14 mouse cellular contexts compared by ENCODE assay signal in genomic region chr11:108620628-108621433, GRCm38 (mm10).
DNase-seq lines count a peak whose midpoint lies in the region; ATAC-seq and TF ChIP-seq lines count a peak whose summit lies in the region.
"Had no signal": no experiment of that assay in that cellular context is flagged by ENCODE, and none has a peak within 500 bp of the region (broad histone marks: within the 10 kb centered on the region; RNA-seq: fewer than 3 reads in every experiment).

No protein-coding gene starts in this region.

- H3K27me3 ChIP-seq in kidney, postnatal 0 days (ENCODE audit: insufficient read depth, low read length), result no peaks in the 10 kb centered on the region
- H3K27me3 ChIP-seq in kidney, embryonic 16.5 days (ENCODE audit: insufficient read depth, low read length), result no peaks in the 10 kb centered on the region
- no peaks in the 10 kb centered on the region for H3K27me3 ChIP-seq in embryonic facial prominence, embryonic 13.5 days
- H3K27me3 ChIP-seq in midbrain, embryonic 16.5 days (ENCODE audit: control insufficient read depth, insufficient read depth, low read depth, low read length), result no peaks in the 10 kb centered on the region
- H3K27me3 ChIP-seq: heart, embryonic 15.5 days had no signal

- no peak overlapping the region for H3K9ac ChIP-seq in kidney, postnatal 0 days (ENCODE audit: low read depth, low read length)
- H3K9ac ChIP-seq in kidney, embryonic 16.5 days (replicated peaks; ENCODE audit: low read length), result no peak overlapping the region
- H3K9ac ChIP-seq in embryonic facial prominence, embryonic 13.5 days, result no peak overlapping the region
- H3K9ac ChIP-seq in midbrain, embryonic 16.5 days (ENCODE audit: low read depth, low read length), result no peak overlapping the region
- H3K9ac ChIP-seq: heart, embryonic 15.5 days had no signal

- ATAC-seq in kidney, postnatal 0 days (replicated peaks; ENCODE audit: low FRiP score, low read depth), result no peak
- no peak for ATAC-seq in kidney, embryonic 16.5 days (ENCODE audit: low FRiP score, low TSS enrichment)
- ATAC-seq in embryonic facial prominence, embryonic 13.5 days (ENCODE audit: insufficient number of reproducible peaks, insufficient read depth, low FRiP score, low TSS enrichment, low read depth), result no peak
- peak; percentile 76; the same call in 1 of the 2 replicates for ATAC-seq in midbrain, embryonic 16.5 days
- ATAC-seq: intestine, postnatal 0 days had no signal

- H3K4me2 ChIP-seq in kidney, postnatal 0 days (ENCODE audit: low read length), result no peak overlapping the region
- no peak overlapping the region for H3K4me2 ChIP-seq in kidney, embryonic 16.5 days (replicated peaks; ENCODE audit: low read depth, low read length)
- peak overlapping the region; percentile 12; the same call in 1 of the 2 replicates for H3K4me2 ChIP-seq in embryonic facial prominence, embryonic 13.5 days
- peak overlapping the region; percentile 21 for H3K4me2 ChIP-seq in midbrain, embryonic 16.5 days (ENCODE audit: low read length)
- H3K4me2 ChIP-seq: heart, embryonic 15.5 days had no signal

- H3K4me1 ChIP-seq in kidney, postnatal 0 days (replicated peaks; ENCODE audit: insufficient read depth, low read length), result no peaks in the 10 kb centered on the region
- no peaks in the 10 kb centered on the region; the same call in 1 of the 2 replicates for H3K4me1 ChIP-seq in kidney, embryonic 16.5 days (ENCODE audit: insufficient read depth, low read length)
- H3K4me1 ChIP-seq in embryonic facial prominence, embryonic 13.5 days, result peaks cover 12% of the 10 kb centered on the region
- peaks cover 17% of the 10 kb centered on the region for H3K4me1 ChIP-seq in midbrain, embryonic 16.5 days (ENCODE audit: control insufficient read depth, insufficient read depth, low read length)

- H3K4me3 ChIP-seq in kidney, postnatal 0 days (replicated peaks; ENCODE audit: low read depth, low read length), result no peak overlapping the region
- H3K4me3 ChIP-seq in kidney, embryonic 16.5 days (ENCODE audit: low read length), result no peak overlapping the region
- no peak overlapping the region for H3K4me3 ChIP-seq in embryonic facial prominence, embryonic 13.5 days
- H3K4me3 ChIP-seq in midbrain, embryonic 16.5 days (ENCODE audit: low read depth, low read length), result no peak overlapping the region
- H3K4me3 ChIP-seq: heart, embryonic 15.5 days had no signal

- DNase-seq in kidney, postnatal 0 days (ENCODE audit: low spot score), result peak; percentile 50
- DNase-seq in forelimb bud, embryonic 11.5 days (ENCODE audit: low read depth, low spot score), result peak; percentile 45
- no peak for DNase-seq in layer of hippocampus, postnatal 36 days
- DNase-seq in B cell, adult 2 months, result no peak
- no peak for DNase-seq in yolk sac, embryonic 10.5 days (ENCODE audit: low spot score)
- DNase-seq: adrenal gland, postnatal 14 days; cerebellum, adult 11-12 months; liver; spleen, adult 18-20 months had no signal

- no peaks in the 10 kb centered on the region for H3K36me3 ChIP-seq in kidney, postnatal 0 days (ENCODE audit: insufficient read depth, low read length)
- H3K36me3 ChIP-seq in kidney, embryonic 16.5 days (ENCODE audit: insufficient read depth, low read length), result no peaks in the 10 kb centered on the region
- no peaks in the 10 kb centered on the region for H3K36me3 ChIP-seq in embryonic facial prominence, embryonic 13.5 days
- H3K36me3 ChIP-seq in midbrain, embryonic 16.5 days (ENCODE audit: control insufficient read depth, insufficient read depth, low read length), result no peaks in the 10 kb centered on the region
- H3K36me3 ChIP-seq: heart, embryonic 15.5 days had no signal

- H3K9me3 ChIP-seq in kidney, postnatal 0 days (replicated peaks; ENCODE audit: low read length), result no peaks in the 10 kb centered on the region
- H3K9me3 ChIP-seq in kidney, embryonic 16.5 days (ENCODE audit: low read length), result no peaks in the 10 kb centered on the region
- H3K9me3 ChIP-seq in embryonic facial prominence, embryonic 13.5 days, result no peaks in the 10 kb centered on the region
- no peaks in the 10 kb centered on the region for H3K9me3 ChIP-seq in midbrain, embryonic 16.5 days (replicated peaks; ENCODE audit: control insufficient read depth, low read length, poor library complexity, severe bottlenecking)
- H3K9me3 ChIP-seq: heart, embryonic 15.5 days had no signal

- 66% methylated on average over 7 of the region's 7 CpGs for WGBS in kidney, postnatal 0 days
- WGBS in kidney, embryonic 16.5 days, result 67% methylated on average over 7 of the region's 7 CpGs
- 35% methylated on average over 7 of the region's 7 CpGs for WGBS in embryonic facial prominence, embryonic 13.5 days
- WGBS in midbrain, embryonic 16.5 days, result 21% methylated on average over 7 of the region's 7 CpGs

- no peak overlapping the region for H3K27ac ChIP-seq in kidney, postnatal 0 days
- H3K27ac ChIP-seq in kidney, embryonic 16.5 days (ENCODE audit: low read length), result no peak overlapping the region
- H3K27ac ChIP-seq in embryonic facial prominence, embryonic 13.5 days, result no peak overlapping the region
- peak overlapping the region; percentile 69 for H3K27ac ChIP-seq in midbrain, embryonic 16.5 days (ENCODE audit: low read length)
- H3K27ac ChIP-seq: heart, embryonic 15.5 days had no signal

- TF ChIP-seq CTCF in kidney, postnatal 0 days (IDR thresholded peaks at IDR 0.05; ENCODE audit: low read depth), result no peak

Comparison
In these comparisons a context has a peak if more than half of its experiments do, and no peak if none do; other contexts are left out.
1. DNase-seq: peak in kidney, postnatal 0 days (single experiment) and forelimb bud, embryonic 11.5 days (single experiment); none in layer of hippocampus, postnatal 36 days (0 of 2), B cell, adult 2 months (0 of 2) and yolk sac, embryonic 10.5 days (single experiment).
2. H3K4me2 ChIP-seq: peak in embryonic facial prominence, embryonic 13.5 days (single experiment) and midbrain, embryonic 16.5 days (single experiment); none in kidney, postnatal 0 days (single experiment) and kidney, embryonic 16.5 days (single experiment).